Mouse (Mus musculus) right cerebral cortex, postnatal 10 days (tissue): ENCODE data around the gene Shoc2.
"Not testable (repeated sequence)": the region's sequence is repeated elsewhere in the genome, so short reads cannot be mapped to it uniquely, and the experiment has no call there.

Experiments
- DNase-seq, 2 experiments: peaks; one replicate each; pipeline ENCODE4 v3.0.0; 2021; ENCODE audit warnings: low spot score in 2 of 2

Gene Shoc2

GRCm38 (mm10) chr19:53933050-53933449 lies 11.1 kb upstream of the Shoc2 start:
- no peak for DNase-seq

GRCm38 (mm10) chr19:53934046-53934445 lies 10.1 kb upstream of the Shoc2 start:
- no peak for DNase-seq

GRCm38 (mm10) chr19:53939467-53939866 lies 4.6 kb upstream of the Shoc2 start:
- DNase-seq = no peak

DNA sequence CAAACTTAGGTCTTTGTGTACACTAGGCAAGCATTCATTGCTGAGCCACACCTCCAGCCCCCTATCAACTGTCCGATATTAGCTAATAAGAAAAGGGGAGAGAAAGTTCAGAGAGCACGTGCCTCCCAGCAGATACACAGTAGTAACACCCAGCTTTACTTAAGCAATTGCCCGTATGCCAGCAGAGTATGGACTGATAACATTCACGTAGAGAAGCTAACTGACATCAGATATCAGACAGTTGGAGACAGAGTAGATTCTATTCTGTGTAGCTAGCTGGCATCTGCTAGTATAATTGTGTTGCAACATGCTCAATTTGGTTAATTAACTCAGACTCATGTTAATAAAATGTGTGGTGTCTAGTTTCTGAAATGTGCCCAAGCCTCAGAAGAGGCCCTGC lies 3.0 kb upstream of the Shoc2 start:
- no peak for DNase-seq

- no peak for DNase-seq
Observed at GRCm38 (mm10) chr19:53942342-53942741, 1.8 kb upstream of the Shoc2 start.

GRCm38 (mm10) chr19:53944786-53945169 lies 672 bp downstream of the Shoc2 start:
- DNase-seq = no peak

DNA sequence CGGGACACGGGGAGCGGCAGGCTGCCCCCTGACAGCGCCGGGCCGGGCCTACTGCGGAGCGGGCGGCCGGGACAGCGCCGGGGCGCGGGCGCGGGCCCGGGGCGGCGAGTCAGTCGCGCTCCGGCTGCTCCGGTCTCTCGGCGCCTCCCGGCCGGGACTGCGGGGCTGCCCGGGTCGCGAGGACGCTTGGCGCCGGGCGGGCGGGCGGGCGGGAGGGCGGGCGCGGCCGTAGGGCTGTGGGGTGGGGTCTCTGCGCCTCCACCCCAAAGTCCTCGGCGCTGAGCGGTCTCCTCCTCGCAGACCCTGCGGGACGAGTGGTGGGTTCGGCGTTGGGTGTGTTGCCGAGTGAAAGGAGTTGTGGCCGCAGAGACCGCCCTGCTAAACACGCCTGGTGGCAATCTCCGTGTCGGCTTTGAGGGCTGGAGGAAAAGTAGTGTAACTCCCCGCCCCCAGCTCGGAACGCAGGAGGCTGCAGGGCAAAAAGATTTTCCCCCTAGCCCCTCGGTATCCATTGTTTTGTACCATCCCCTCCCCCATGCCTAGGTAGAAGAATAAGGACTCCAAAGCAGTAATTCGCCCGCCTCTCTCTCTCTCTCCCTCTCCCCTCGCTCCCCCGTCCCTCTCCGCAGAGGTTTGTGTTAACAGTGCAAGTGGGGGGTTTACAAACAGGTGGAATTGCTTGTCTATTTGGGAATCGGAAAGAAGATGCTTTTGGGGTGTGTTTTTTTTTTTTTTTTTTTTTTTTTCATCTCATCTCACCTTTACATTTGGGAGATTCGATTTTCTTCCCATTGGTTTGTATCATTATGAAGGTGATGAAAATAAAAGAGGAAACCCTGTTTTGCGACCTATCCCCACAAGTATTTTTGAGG lies 1.3 kb downstream of the Shoc2 start:
- peak; percentile 58 to 67 for DNase-seq

GRCm38 (mm10) chr19:53957513-53957912 lies 13.4 kb downstream of the Shoc2 start:
- DNase-seq = no peak

DNA sequence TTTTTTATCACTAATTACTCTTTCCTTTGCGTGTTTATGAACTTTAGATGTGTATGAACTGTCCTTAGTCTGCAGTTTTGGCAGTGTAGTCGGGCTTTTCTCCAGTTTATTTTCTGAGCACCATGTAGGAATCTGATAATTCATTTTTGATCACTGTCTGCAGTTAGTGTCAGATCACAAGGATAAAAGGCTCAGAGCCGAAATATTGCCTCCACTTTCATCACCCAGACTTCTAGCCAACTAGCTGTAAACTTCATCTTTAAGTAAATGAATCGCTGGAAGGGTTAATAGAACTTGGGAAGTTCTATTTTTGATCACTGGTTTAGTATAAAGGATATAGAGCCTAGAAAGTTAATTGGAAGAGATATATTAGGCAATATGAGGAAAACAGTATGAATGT lies 18.4 kb downstream of the Shoc2 start:
- DNase-seq = no peak

DNA sequence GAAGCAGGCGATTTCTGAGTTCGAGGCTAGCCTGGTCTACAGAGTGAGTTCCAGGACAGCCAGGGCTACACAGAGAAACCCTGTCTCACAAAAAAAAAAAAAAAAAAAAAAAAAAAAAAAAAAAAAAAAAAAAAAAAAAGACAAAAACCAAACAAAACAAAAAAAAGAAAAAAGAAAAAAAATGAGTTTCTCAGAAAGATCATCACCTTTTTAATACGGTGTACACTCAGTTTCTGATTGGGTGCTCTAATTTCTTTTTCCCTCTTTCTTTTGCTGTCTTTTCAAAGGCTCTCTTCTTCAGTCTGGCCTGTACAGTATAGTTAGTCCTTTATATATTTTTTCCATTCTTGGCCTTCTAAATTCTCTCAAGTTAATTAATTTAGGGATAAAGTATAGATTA lies 20.2 kb downstream of the Shoc2 start:
- not testable (repeated sequence) for DNase-seq

GRCm38 (mm10) chr19:53964910-53965633 lies 21.0 kb downstream of the Shoc2 start:
- DNase-seq = no peak

GRCm38 (mm10) chr19:53969226-53969625 lies 25.1 kb downstream of the Shoc2 start:
- no peak for DNase-seq

GRCm38 (mm10) chr19:53971938-53972337 lies 27.8 kb downstream of the Shoc2 start:
- DNase-seq = no peak

GRCm38 (mm10) chr19:53973656-53974055 lies 29.6 kb downstream of the Shoc2 start:
- DNase-seq = no peak

GRCm38 (mm10) chr19:53982041-53982440 lies 37.9 kb downstream of the Shoc2 start:
- DNase-seq = no peak

- no peak for DNase-seq
Observed at GRCm38 (mm10) chr19:53983336-53983735, 39.2 kb downstream of the Shoc2 start.

- DNase-seq = no peak
Observed at GRCm38 (mm10) chr19:53984628-53985027, 40.5 kb downstream of the Shoc2 start.

- DNase-seq = no peak
Observed at GRCm38 (mm10) chr19:53990538-53990937, 46.4 kb downstream of the Shoc2 start.

DNA sequence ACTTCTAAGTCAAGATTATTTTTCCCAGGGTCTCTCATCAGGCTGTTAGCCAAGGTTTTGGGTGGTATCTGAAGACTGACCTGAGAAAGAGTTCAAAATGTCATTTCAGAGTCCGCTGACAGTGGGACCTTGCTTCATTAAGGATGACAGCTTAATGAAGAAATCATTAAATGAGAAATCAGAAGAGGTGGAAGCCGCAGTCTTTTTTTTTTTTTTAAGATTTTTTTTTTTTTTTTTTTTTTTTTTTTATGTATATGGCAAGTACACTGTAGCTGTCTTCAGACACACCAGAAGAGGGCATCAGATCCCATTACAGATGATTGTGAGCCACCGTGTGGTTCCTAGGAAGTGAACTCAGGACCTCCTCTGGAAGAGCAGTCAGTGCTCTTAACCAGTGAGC lies 49.8 kb downstream of the Shoc2 start:
- no peak for DNase-seq

DNA sequence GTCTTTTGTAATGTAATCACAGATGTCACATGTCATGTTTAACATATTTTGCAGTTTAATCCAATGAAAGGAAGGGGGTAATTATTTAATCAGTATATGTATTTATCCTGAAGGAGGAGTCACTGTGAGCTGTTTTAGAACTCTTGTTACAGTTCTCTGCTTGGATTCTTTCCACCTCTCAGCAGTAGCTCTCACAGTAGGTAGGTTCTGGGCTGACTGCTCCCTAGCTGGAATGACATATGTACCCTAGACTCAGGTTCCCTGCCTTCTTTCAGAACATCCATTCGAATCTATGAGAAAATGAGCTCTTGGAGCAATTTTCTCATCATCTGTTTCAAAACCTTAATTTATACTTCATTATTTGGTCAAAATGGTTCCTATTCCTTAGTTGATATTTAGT lies 50.2 kb downstream of the Shoc2 start:
- DNase-seq = no peak

DNA sequence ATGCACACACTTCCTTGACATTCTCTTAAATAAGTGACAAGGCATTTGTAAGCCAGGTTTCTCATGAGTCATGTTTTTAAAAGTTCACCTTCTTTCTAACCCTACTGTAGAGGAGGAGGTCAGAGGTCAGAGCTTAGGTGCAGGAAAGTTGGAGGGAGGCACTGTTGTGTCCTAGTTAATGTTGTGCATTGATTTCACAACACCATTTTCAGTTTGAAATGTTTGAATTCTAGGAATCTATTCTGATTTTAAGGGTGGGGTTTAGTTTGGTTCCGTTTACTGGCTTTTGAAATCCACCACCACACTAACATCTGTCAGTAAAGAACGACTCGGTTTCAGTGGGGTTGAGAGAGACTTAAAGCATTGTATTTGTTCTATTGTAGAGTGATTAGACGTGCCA lies 66.9 kb downstream of the Shoc2 start:
- no peak for DNase-seq

DNA sequence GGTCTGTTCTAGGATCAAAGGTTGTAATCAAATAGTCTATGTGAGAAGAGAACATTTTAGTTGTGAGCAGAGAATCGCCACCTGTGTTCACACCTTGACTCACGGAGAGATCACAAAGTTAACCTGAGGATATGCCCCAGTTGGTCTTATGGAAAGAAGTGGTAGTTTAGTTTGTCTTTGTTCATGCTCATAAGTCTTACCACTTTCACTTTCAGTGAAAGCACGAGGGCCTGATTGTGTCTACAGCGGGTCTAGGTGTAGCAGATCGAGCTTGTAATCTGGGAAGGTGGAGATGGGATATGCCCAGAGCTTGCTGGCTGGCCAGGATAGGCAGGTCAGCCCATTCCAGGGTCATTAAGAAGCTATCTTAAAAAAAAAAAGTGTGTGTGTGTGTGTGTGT lies 70.9 kb downstream of the Shoc2 start:
- DNase-seq = no peak

- DNase-seq = no peak
Observed at GRCm38 (mm10) chr19:54015503-54015902, 71.4 kb downstream of the Shoc2 start.
